Mouse (Mus musculus) kidney, adult 2 months (tissue): Measurements from ENCODE around the gene Gm17655.

Source experiments
- CTCF ChIP-seq: fragments of 200-500 bp; conservative IDR thresholded peaks from 2 replicates; pipeline ENCODE4 v1.5.1; 2011; ENCODE audit warnings: low read depth, mild to moderate bottlenecking, control low read depth, low read length, moderate library complexity, mixed read lengths; ENCODE audit not compliant: insufficient read depth, insufficient read length
- POLR2A ChIP-seq: fragments of 200-500 bp; IDR thresholded peaks from one replicate; pipeline ENCODE4 v1.6.1; 2011; ENCODE audit warnings: low read depth, low read length, control low read depth

GRCm38 (mm10) chr5:110103901-110104615, 31.7 kb upstream of the Gm17655 start:
- TF ChIP-seq CTCF (no peak), POLR2A (no peak)
